Mouse (Mus musculus) telencephalon, adult 2 months (tissue): ENCODE measurements at regions not wholly inside any gene's neighbourhood (a gene's known extent, or its start where the extent isn't known, plus 50 kb on each side); places are given as distances from the start of the nearest gene placed in this dataset.

Experiments
- DNase-seq: peaks from one replicate; pipeline ENCODE4 v3.0.0-alpha.2; 2011; ENCODE audit warnings: low read depth, low spot score

DNA sequence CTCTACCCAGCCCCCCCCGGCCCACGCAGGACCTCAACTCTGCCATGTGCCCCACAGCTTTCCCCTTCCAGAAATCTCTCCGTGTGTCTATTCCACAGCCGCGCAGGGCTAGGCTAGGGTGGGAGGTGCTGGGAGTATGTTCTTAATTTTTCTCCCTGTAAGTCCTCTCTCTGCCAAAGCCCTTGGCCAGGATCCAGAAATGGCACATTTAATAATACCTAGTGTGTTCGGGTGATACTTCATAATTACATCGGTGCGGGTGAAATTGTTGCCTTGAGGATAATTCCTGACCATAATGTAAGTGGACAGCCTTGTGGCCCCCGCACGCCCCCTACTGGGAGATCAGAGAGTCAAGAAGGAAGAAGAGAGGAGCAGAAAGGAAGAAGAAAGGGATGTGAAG lies 1093.5 kb downstream of the Mrps31 start:
- peak; percentile 13 for DNase-seq

GRCm38 (mm10) chr8:23505216-23505615 lies 1094.1 kb downstream of the Mrps31 start:
- no peak for DNase-seq

- DNase-seq, result no peak
Measured at GRCm38 (mm10) chr8:23505966-23506365, 1094.8 kb downstream of the Mrps31 start.

GRCm38 (mm10) chr8:23507661-23508060 lies 1096.5 kb downstream of the Mrps31 start:
- DNase-seq, result peak; percentile 41

- no peak for DNase-seq
Measured at GRCm38 (mm10) chr8:23510076-23510475, 1098.9 kb downstream of the Mrps31 start.

DNA sequence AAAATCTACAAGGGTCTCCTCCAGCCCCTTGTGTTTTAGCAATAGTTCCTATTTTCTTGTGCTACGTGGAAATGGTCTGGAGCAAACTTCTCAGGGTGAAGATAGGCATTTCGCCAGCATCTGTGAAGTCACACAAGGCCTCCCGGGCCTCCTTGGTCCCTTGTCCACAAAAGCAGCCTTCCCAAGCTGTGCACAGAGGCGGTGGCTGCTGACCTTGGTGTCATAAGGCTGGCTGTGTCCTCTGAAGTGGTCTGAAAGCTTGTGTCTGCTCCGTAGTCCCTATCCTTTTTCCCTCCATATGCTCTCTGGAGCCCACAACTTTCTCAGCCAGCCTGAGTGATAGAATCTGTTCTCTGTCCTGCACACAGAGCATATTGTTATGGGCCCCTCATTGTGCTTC lies 1099.4 kb downstream of the Mrps31 start:
- DNase-seq, result no peak

GRCm38 (mm10) chr8:23511264-23511663 lies 1100.1 kb downstream of the Mrps31 start:
- no peak for DNase-seq

DNA sequence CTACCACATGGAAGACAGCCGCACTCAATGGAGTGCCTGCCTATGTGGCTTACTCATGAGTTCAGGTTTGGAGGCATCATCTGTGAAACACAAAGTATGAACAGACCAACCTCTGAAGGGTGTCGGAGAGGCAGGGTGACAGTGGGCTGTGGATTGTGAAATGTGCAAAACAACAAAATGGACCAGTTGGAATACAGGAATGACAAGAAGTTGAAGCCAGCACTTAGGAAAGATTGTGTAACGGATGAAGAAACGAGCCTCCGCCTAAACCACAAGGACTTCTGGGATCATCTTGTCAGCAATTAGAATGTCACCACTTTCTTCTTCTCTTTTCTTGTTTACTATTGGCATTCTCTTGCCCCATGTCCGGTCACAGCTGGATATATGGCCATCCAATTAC lies 1100.6 kb downstream of the Mrps31 start:
- no peak for DNase-seq

- DNase-seq, result no peak
Measured at GRCm38 (mm10) chr8:23516469-23516868, 1105.3 kb downstream of the Mrps31 start.

- DNase-seq, result peak; percentile 18
Measured at GRCm38 (mm10) chr8:23531551-23532142, 1120.5 kb downstream of the Mrps31 start.

GRCm38 (mm10) chr8:23537681-23538359 lies 1126.7 kb downstream of the Mrps31 start:
- DNase-seq, result no peak

GRCm38 (mm10) chr8:23553565-23554473 lies 1142.7 kb downstream of the Mrps31 start:
- no peak for DNase-seq

- DNase-seq, result no peak
Measured at GRCm38 (mm10) chr8:23560836-23561235, 1149.7 kb downstream of the Mrps31 start.

- no peak for DNase-seq
Measured at GRCm38 (mm10) chr8:23561683-23562385, 1150.7 kb downstream of the Mrps31 start.

- no peak for DNase-seq
Measured at GRCm38 (mm10) chr8:23562504-23562903, 1151.3 kb downstream of the Mrps31 start.

GRCm38 (mm10) chr8:23563065-23564020 lies 1152.2 kb downstream of the Mrps31 start:
- DNase-seq, result no peak

GRCm38 (mm10) chr8:23567906-23568305 lies 1156.7 kb downstream of the Mrps31 start:
- DNase-seq, result no peak

DNA sequence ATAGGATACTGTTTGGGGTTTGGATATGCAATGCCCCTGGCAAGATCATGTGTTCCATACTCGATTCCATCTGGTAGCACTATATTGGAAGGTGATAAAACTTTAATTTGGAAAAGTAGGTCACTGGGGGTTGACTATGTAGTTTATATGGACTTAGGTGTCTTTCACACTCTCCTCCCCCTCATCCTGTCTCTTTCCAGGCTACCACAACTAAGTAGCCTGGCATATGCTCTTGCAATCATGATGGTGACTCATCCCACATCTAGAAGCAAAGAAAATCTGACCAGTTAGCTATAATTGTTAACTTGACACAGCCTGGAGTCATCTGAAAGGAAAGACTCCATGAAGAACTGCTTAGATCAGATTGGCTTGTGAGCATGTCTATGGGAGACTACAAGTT lies 1154.3 kb downstream of the Adam3 start:
- peak; percentile 52 for DNase-seq

- DNase-seq, result no peak
Measured at GRCm38 (mm10) chr8:23580106-23580505, 1145.5 kb downstream of the Adam3 start.

GRCm38 (mm10) chr8:23580701-23581100 lies 1145.0 kb downstream of the Adam3 start:
- DNase-seq, result no peak
